Mouse (Mus musculus): ENCODE measurements around the gene Galnt16.

The Galnt16 gene

GRCm38 (mm10) chr12:80517977-80518376, at the start of gene Galnt16:
Gene Galnt16 (plus strand): TSS chr12:80518277.
- no peak for DNase-seq

- no peak for DNase-seq
Measured at GRCm38 (mm10) chr12:80470206-80470605, 47.9 kb upstream of the Galnt16 start.

- no peak for DNase-seq
Measured at GRCm38 (mm10) chr12:80471926-80472325, 46.2 kb upstream of the Galnt16 start.

- DNase-seq: no peak
Measured at GRCm38 (mm10) chr12:80473731-80474130, 44.3 kb upstream of the Galnt16 start.

- DNase-seq: no peak
Measured at GRCm38 (mm10) chr12:80479986-80480385, 38.1 kb upstream of the Galnt16 start.

GRCm38 (mm10) chr12:80483397-80483796, 34.7 kb upstream of the Galnt16 start:
- no peak for DNase-seq

GRCm38 (mm10) chr12:80493311-80493710, 24.8 kb upstream of the Galnt16 start:
- DNase-seq: no peak

GRCm38 (mm10) chr12:80495691-80496090, 22.4 kb upstream of the Galnt16 start:
- no peak for DNase-seq

- DNase-seq: no peak
Measured at GRCm38 (mm10) chr12:80498356-80498755, 19.7 kb upstream of the Galnt16 start.

GRCm38 (mm10) chr12:80500506-80500905, 17.6 kb upstream of the Galnt16 start:
- no peak for DNase-seq

GRCm38 (mm10) chr12:80504718-80505117, 13.4 kb upstream of the Galnt16 start:
- no peak for DNase-seq

- peak; percentile 69 for DNase-seq
Measured at GRCm38 (mm10) chr12:80507041-80507745, 10.9 kb upstream of the Galnt16 start.

GRCm38 (mm10) chr12:80518393-80518756, 298 bp downstream of the Galnt16 start:
- no peak for DNase-seq

GRCm38 (mm10) chr12:80518757-80519620, 912 bp downstream of the Galnt16 start:
- DNase-seq: peak; percentile 16

- peak; percentile 13 for DNase-seq
Measured at GRCm38 (mm10) chr12:80519621-80520332, 1.7 kb downstream of the Galnt16 start.

- DNase-seq: no peak
Measured at GRCm38 (mm10) chr12:80522006-80522405, 3.9 kb downstream of the Galnt16 start.

GRCm38 (mm10) chr12:80524276-80524921, 6.3 kb downstream of the Galnt16 start:
- no peak for DNase-seq

- no peak for DNase-seq
Measured at GRCm38 (mm10) chr12:80525513-80525912, 7.4 kb downstream of the Galnt16 start.

- no peak for DNase-seq
Measured at GRCm38 (mm10) chr12:80526511-80526910, 8.4 kb downstream of the Galnt16 start.

- DNase-seq: no peak
Measured at GRCm38 (mm10) chr12:80527727-80528389, 9.8 kb downstream of the Galnt16 start.

GRCm38 (mm10) chr12:80530052-80530451, 12.0 kb downstream of the Galnt16 start:
- peak; percentile 34 for DNase-seq

GRCm38 (mm10) chr12:80530630-80531029, 12.6 kb downstream of the Galnt16 start:
- peak; percentile 18 for DNase-seq
